Mouse (Mus musculus): Measurements from ENCODE around the gene Ppp2r5e.

GRCm38 (mm10) chr12:75522360-75522759 is 73.7 kb downstream of the Ppp2r5e start:
- no peak for TF ChIP-seq CTCF (conservative IDR thresholded peaks at IDR 0.05; ENCODE audit: insufficient read depth, insufficient read length, low read depth, low read length)
- no peak for TF ChIP-seq POLR2A (IDR thresholded peaks at IDR 0.05; ENCODE audit: low read depth, low read length)

All from kidney, adult 2 months (tissue).